Mouse (Mus musculus) lung, embryonic 14.5 days (tissue): ENCODE measurements around the gene Zbtb42. TPM values are rescaled to one million over a fixed set of nuclear protein-coding genes. Genes with fewer than 3 reads are reported as not detected.

Experiments used
- ATAC-seq: fragments of 200-750 bp; cut with Nextera tagmentation; 2 replicates; pipeline ENCODE4 v1.8.0; 2017; ENCODE audit warnings: mild to moderate bottlenecking, moderate TSS enrichment, moderate library complexity; ENCODE audit not compliant: insufficient read depth
- DNase-seq: peaks from one replicate; pipeline ENCODE4 v3.0.0-alpha.2; 2015
- H3K27ac ChIP-seq: fragments of 300-500 bp; sonication (generic); 2 replicates; pipeline ENCODE4 v1.5.1; 2014; ENCODE audit warnings: low read depth, mild to moderate bottlenecking, moderate library complexity
- H3K27me3 ChIP-seq: fragments of 300-500 bp; sonication (generic); 2 replicates; pipeline ENCODE4 v1.6.1; 2014; ENCODE audit warnings: low read length, control low read depth; ENCODE audit not compliant: insufficient read depth
- H3K36me3 ChIP-seq: fragments of 300-500 bp; sonication (generic); 2 replicates; pipeline ENCODE4 v1.6.1; 2014; ENCODE audit warnings: control low read depth; ENCODE audit not compliant: insufficient read depth
- H3K4me1 ChIP-seq: fragments of 300-500 bp; sonication (generic); 2 replicates; pipeline ENCODE4 v1.6.1; 2014; ENCODE audit warnings: antibody characterized with exemption, control low read depth; ENCODE audit not compliant: insufficient read depth
- H3K4me2 ChIP-seq: fragments of 300-500 bp; sonication (generic); 2 replicates; pipeline ENCODE4 v1.6.1; 2014; ENCODE audit warnings: mild to moderate bottlenecking
- H3K4me3 ChIP-seq: fragments of 300-500 bp; sonication (generic); 2 replicates; pipeline ENCODE4 v1.5.1; 2014; ENCODE audit warnings: low read depth, low read length
- H3K9ac ChIP-seq: fragments of 300-500 bp; sonication (generic); 2 replicates; pipeline ENCODE4 v1.6.1; 2014
- H3K9me3 ChIP-seq: fragments of 300-500 bp; sonication (generic); 2 replicates; pipeline ENCODE4 v1.6.1; 2016; ENCODE audit warnings: low read depth, low read length, control low read depth
- CTCF ChIP-seq: IDR thresholded peaks from 2 replicates; pipeline ENCODE4 v1.5.1; 2016; ENCODE audit warnings: antibody characterized with exemption, low read depth
- WGBS: fragments of 180-500 bp; shearing (Covaris S2); extraction: QIAGEN DNeasy Blood & Tissue Kit; methylation state at CpG from one replicate; pipeline ENCODE4 v1.1.7; 2014; 5-methylcytosine and 5-hydroxymethylcytosine counted together
- polyA plus RNA-seq: library from polyadenylated mRNA; unstranded; fragments of >200 nt; fragmentation: Nextera tagmentation; extraction: Ambion mirVana; gene quantifications from 2 replicates; pipeline ENCODE4 v1.2.1, GENCODE M21; 2014

Gene Zbtb42
- polyA plus RNA-seq, 1 experiment from 2014 or later, result 6.7 TPM

GRCm38 (mm10) chr12:112648081-112648480 lies 30.5 kb upstream of the Zbtb42 start:
- peaks cover 60% of the 10 kb centered on the region for H3K36me3 ChIP-seq
- no peak for ATAC-seq
- 86% methylated on average over 5 of the region's 5 CpGs for WGBS

GRCm38 (mm10) chr12:112651778-112652439 lies 26.7 kb upstream of the Zbtb42 start:
- no peak overlapping the region for H3K4me2 ChIP-seq
- peaks cover 97% of the 10 kb centered on the region for H3K36me3 ChIP-seq
- no peaks in the 10 kb centered on the region for H3K27me3 ChIP-seq
- H3K9ac ChIP-seq, result no peak overlapping the region
- WGBS, result 60% methylated on average over 5 of the region's 5 CpGs
- no peak overlapping the region for H3K27ac ChIP-seq
- TF ChIP-seq CTCF, result no peak
- no peaks in the 10 kb centered on the region for H3K9me3 ChIP-seq
- DNase-seq, result no peak
- no peaks in the 10 kb centered on the region for H3K4me1 ChIP-seq
- no peak overlapping the region for H3K4me3 ChIP-seq
- no peak for ATAC-seq

More at GRCm38 (mm10) chr12:112648081-112648480, 30.5 kb upstream of the Zbtb42 start:
- H3K27ac ChIP-seq, result no peak overlapping the region
- TF ChIP-seq CTCF, result no peak
- no peak for DNase-seq
- no peak overlapping the region for H3K4me3 ChIP-seq
- H3K27me3 ChIP-seq, result no peaks in the 10 kb centered on the region
- peaks cover 4% of the 10 kb centered on the region; the same call in 1 of the 2 replicates for H3K4me1 ChIP-seq
- H3K4me2 ChIP-seq, result no peak overlapping the region
- no peak overlapping the region for H3K9ac ChIP-seq
- H3K9me3 ChIP-seq, result no peaks in the 10 kb centered on the region

GRCm38 (mm10) chr12:112653157-112653824 lies 25.3 kb upstream of the Zbtb42 start:
- Histone ChIP-seq H3K9me3 (no peaks in the 10 kb centered on the region), H3K4me2 (no peak overlapping the region), H3K9ac (no peak overlapping the region), H3K4me3 (no peak overlapping the region), H3K36me3 (peaks cover 98% of the 10 kb centered on the region), H3K4me1 (no peaks in the 10 kb centered on the region), H3K27ac (no peak overlapping the region; the same call in 1 of the 2 replicates), H3K27me3 (no peaks in the 10 kb centered on the region)
- ATAC-seq, result peak; percentile 51
- TF ChIP-seq CTCF, result peak; percentile 98
- DNase-seq, result peak; percentile 96
- WGBS, result 37% methylated on average over 7 of the region's 7 CpGs

GRCm38 (mm10) chr12:112654076-112654475 lies 24.6 kb upstream of the Zbtb42 start:
- Histone ChIP-seq H3K9ac (no peak overlapping the region), H3K4me3 (no peak overlapping the region), H3K9me3 (no peaks in the 10 kb centered on the region), H3K36me3 (peaks cover 98% of the 10 kb centered on the region), H3K4me1 (0 out of 2 replicates have a peak, but pooled peaks cover 3% of the 10 kb centered on the region), H3K27ac (peak overlapping the region; percentile 24; the same call in 1 of the 2 replicates), H3K27me3 (no peaks in the 10 kb centered on the region), H3K4me2 (no peak overlapping the region)
- 85% methylated on average over 5 of the region's 5 CpGs for WGBS
- no peak for TF ChIP-seq CTCF
- ATAC-seq (no peak), DNase-seq (no peak)

GRCm38 (mm10) chr12:112658619-112659018 lies 20.0 kb upstream of the Zbtb42 start:
- no peak overlapping the region for H3K4me2 ChIP-seq
- no peak for TF ChIP-seq CTCF
- H3K36me3 ChIP-seq, result peaks cover 95% of the 10 kb centered on the region
- no peak overlapping the region for H3K9ac ChIP-seq
- no peak overlapping the region for H3K27ac ChIP-seq
- DNase-seq (peak; percentile 83), ATAC-seq (no peak)
- H3K9me3 ChIP-seq, result no peaks in the 10 kb centered on the region
- no peak overlapping the region for H3K4me3 ChIP-seq
- no peaks in the 10 kb centered on the region for H3K27me3 ChIP-seq
- H3K4me1 ChIP-seq, result peaks cover 39% of the 10 kb centered on the region
- WGBS, result 80% methylated on average over 7 of the region's 7 CpGs

GRCm38 (mm10) chr12:112659109-112659508 lies 19.5 kb upstream of the Zbtb42 start:
- peaks cover 44% of the 10 kb centered on the region for H3K4me1 ChIP-seq
- 72% methylated on average over 6 of the region's 6 CpGs for WGBS
- no peaks in the 10 kb centered on the region for H3K27me3 ChIP-seq
- peaks cover 95% of the 10 kb centered on the region for H3K36me3 ChIP-seq
- H3K9ac ChIP-seq, result no peak overlapping the region
- peak; percentile 58 for TF ChIP-seq CTCF
- H3K27ac ChIP-seq, result no peak overlapping the region
- H3K4me3 ChIP-seq, result no peak overlapping the region
- ATAC-seq, result no peak
- peak; percentile 58 for DNase-seq
- no peak overlapping the region for H3K4me2 ChIP-seq
- H3K9me3 ChIP-seq, result no peaks in the 10 kb centered on the region
